Mouse (Mus musculus) liver, postnatal 0 days (tissue): ENCODE results near the gene Pcnx.

ENCODE experiments used
- CTCF ChIP-seq: sonication (generic); IDR thresholded peaks from 2 replicates; pipeline ENCODE4 v1.5.1; 2016; ENCODE audit warnings: antibody characterized with exemption, low read depth
- EP300 ChIP-seq: IDR thresholded peaks from 2 replicates; pipeline ENCODE4 v1.6.1; 2016; ENCODE audit warnings: antibody characterized with exemption, low read depth, mild to moderate bottlenecking

DNA sequence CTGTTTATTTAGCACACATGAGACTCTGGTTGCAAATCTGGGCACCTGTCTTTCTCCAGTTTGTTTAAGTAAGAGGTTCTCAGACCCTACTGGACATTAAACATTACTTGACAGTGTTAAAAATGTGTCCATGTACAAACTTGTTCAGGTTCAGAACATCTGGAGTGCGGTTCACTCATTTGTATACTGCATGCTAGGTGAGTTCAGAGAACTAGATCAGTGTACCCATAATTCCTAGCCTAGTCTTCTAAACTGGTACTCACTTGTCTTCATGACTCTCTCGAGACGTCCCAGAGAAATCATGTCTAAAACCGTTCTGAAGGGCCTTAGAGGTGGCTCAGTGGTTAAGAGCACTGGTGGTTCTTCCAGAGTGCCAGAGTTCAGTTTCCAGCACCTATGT lies 4.1 kb downstream of the Pcnx start:
- TF ChIP-seq CTCF (no peak), EP300 (no peak)
